Mouse (Mus musculus): ENCODE measurements around the gene Ubqln1. TPM values are rescaled to one million over a fixed set of nuclear protein-coding genes. Genes with fewer than 3 reads are reported as not detected.

Gene Ubqln1
- 10 to 100 TPM; 52.6 to 56.0 TPM for total RNA-seq (2021)
- long read RNA-seq, experiment 1, transcript Ubqln1-201 (11 exons, 3,686 nt) = minor isoform, 10 of 37 reads
- long read RNA-seq, experiment 1, transcript Ubqln1-202 (10 exons, 3,561 nt) = major isoform, 19 of 37 reads
- long read RNA-seq, experiment 1, partial matches to known transcripts = 3 of 37 reads
- long read RNA-seq, experiment 1, other reads (novel, unspliced or antisense) = 5 of 37 reads
- long read RNA-seq, experiment 2, transcript Ubqln1-202 (10 exons, 3,561 nt) = major isoform, 6 of 18 reads
- long read RNA-seq, experiment 2, partial matches to known transcripts = 1 of 18 reads
- long read RNA-seq, experiment 2, other reads (novel, unspliced or antisense) = 7 of 18 reads

DNA sequence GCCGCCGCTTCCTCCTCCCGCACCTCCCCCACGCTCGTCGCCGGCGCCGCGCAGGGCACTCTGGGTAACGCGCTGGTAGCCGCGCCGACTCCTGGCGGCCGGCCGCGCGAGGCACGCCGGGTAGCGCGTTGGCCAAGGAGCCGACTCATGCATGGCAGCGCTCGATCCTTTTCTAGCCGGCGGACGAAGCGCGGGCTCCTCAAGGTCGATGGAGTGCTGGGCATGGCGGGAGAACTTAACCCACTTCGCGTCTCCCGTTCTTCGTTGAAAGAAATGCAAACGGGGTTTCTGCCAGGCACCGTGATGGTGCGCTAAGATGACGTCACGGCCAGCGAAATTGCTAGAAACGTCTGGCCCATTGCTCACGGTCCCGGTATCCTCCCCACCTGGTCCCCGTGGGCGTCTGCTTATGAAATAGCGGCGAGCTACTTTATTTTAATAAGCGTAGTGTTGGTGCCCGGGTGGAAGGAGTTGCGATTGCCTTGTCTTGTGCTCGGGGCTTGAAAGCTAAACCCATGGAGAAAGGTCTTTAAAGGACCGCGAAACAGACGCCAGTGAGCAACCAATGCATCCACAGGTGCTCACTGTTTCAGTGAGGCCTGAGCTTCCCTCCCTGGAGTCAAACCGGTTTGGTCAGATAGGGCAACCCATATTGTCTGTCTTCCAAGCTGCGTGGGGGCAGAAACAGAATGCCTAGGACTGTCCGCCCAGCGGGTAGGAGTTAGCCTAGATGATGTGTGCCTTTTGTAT is at the start of gene Ubqln1:
Gene Ubqln1, minus strand, starts transcription at position 62 of the 750 bp plus-strand sequence.
- peak; percentile 92 for DNase-seq

DNA sequence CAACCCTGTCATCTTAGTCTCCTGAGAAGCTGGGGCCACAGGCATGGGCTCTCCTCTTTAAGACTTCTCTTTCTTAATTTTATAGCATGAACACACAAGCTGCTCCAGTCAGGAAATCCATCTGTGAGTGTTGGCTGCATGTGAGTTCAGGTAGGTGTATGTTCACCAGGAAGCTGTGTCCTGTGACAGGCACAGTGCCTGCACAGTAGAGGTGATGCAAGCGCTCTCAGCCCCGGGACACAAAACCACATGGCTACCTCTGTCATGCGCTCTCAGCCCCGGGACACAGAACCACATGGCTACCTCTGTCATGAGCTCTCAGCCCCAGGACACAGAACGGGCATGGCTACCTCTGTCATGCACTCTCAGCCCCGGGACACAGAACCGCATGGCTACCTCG is 48.1 kb upstream of the Ubqln1 start:
- DNase-seq = no peak

DNA sequence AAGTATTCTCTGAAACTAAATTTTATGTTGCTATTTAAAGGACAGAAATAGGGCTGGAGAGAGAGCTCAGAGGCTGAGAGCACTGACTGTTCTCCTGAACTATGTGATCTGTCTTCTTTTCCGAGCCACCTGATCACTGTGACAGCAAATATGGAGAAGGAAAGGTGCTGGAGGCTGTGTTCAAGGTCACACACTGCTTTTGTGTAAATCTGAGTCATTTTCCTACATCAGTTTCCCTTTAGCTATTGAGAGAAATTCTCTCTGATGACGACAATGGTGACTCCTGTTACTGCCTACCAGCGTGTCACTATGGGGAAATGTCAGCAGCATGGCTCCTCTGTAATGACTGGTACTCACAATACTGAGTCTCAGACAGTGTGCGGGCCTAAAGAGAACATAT is 46.2 kb upstream of the Ubqln1 start:
- DNase-seq = no peak

DNA sequence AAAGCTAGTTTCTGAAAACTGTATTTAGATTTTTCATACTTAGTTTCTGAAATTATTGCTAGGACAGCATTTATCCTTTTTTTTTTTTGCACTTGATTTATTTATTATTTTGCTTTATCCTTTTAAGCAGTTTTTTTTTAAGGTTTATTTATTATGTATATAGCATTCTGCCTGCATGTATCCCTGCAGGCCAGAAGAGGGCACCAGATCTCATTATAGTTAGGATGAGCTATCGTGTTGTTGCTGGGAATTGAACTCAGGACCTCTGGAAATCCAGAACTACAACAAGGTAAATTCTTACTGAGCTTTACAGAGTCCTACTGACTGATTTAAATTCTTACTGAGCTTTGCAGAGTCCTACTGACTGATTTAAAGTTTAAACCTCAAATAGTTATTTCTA is 37.8 kb upstream of the Ubqln1 start:
- DNase-seq = no peak

DNA sequence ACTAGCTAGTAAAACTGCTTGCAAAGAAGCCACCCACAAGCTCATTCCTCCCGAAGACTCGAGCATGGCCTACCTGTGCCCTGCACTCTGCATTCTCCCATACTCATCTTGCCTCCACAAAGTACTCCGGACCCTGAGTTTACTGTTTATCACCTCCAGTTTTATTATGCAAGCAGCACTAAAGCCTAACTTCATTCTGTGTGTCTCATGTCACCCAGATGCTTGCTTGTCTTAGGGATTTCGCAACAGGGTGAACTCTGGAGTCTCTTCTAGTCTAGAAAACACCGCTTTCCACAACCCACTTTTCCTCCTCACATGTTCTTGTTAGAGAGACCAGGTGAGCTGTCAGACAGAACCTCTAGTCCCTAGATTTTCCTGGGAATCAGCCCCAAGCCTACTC is 33.5 kb upstream of the Ubqln1 start:
- DNase-seq = no peak

DNA sequence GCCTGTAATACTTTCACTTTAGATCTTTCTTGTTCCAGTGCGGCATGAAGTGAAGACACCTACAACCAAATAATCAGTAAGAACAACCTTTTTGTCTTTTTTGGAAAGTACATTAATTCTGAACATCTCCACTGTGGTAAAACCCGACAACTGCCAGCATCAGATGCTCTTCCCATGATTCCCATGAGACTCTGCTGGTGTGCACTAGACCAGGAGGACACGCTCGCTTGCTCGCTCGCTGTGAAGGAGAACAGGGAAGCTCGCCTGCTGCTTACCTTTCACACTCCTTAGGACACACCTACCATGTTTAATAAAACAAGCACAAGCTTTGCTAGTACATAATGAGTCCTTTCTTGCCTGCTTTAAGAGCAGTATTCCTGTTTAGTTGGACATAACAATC is 21.1 kb upstream of the Ubqln1 start:
- DNase-seq = no peak

DNA sequence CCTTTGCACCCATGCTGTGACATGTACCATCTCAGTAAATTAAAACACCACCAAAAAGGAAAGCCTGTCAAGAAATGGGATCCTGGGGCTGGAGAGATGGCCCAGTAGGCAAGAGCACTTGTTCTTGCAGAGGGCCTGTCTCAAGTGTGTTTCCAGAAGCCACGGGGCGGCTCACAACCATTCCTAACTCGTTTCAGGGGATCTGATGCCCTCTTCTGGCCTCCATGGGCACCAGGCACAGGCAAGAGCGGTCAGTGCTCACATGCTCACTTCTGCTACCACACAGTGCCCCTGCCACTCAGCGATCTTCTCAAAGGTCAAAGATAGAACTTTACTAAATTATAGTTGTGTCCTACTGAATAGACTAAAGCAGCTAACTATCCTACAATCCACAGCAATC is 17.2 kb upstream of the Ubqln1 start:
- peak; percentile 44 to 47 for DNase-seq

DNA sequence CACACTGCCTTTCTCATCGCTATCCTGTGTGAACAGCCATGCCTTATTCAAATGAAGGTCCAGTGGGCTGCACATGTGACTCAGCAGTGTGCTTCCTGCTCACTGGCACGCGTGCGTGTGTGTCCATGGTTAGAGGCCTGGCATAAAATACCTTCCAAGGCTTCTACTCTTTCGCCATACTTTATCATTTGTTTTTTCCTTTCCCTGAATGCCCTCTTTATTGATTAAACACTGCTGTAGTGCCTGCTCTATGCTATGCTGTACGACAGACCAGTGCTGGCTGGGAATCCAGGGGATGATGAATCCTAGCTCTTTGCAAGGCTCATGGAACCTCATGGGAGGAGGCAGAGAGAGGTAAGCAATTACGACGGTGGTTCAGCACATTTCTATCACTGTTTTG is 16.6 kb upstream of the Ubqln1 start:
- DNase-seq = no peak

DNA sequence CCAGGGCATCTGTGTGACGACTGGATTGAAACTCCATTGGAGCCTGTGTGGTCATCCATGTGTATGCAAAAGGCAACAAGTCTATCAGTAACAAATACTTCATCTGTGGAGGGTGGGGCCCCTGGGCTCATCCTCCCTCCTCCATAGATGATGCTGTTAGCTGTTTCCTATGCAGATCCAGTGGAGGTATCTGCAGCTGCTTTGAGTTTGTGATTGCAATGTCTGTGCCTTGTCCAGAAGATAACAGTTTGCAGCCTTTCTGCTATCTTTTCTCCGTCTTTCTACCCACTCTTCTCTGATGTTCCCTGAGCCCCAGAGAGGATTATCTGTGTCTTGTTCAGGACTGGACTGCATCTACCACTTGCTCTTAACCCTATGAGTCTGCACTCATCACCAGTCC is 13.2 kb upstream of the Ubqln1 start:
- DNase-seq = no peak

DNA sequence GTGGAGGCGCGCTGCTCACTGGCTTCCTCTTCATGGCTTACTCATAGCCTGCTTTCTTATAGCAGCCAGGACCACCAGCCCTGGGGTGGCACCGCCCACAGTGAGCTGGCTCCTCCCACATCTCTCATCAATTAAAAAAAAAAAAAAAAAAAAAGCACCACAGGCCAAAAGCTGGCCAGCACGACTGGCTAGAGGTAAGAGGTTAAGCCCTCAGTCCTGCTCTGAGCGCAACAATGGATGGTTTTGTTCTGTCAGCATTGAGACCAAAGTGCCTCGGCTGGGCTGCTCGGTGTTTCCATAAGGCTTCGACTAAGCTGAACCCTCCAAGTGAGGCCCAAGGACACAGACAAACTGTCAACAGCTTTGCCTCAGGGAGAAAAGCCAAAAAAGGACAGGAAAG is 10.2 kb upstream of the Ubqln1 start:
- no peak for DNase-seq

DNA sequence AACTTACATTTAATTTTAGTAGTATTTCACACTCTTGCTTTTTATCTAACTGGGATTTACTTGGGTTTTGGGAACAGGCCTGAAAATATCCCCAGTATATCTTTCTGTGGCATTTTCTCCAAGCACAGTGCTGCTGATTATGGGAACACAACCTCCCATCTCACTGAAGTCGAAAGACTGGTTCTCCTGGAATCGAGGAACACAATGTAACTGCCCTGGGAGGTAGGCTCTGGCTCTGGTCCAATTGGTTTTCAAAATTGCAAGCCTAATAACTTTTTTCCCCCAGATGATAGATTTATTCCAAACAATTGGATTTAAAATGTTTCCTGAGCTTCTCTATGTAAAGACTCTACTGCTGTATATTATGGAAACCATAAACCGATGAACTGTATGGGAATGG is 4.8 kb upstream of the Ubqln1 start:
- no peak for DNase-seq

DNA sequence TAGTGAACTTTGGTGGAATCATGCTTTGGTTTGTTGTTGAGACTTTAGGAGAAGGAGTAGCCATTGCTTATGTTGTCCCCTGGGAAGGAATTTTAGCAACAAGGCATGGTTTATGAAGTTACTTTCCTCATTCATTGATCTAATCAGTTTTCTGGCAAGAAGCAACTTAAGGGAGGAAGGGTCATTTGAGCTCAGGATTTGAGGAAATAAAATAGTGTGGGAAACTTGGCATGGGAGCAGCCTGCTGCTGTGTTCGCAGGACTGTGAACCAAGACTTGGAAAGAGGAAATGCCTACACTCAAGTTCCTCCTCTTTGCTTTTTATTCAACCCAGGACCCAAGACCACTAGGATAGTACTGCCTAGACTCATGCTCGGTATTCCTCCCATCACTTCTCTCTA is 2.1 kb upstream of the Ubqln1 start:
- no peak for DNase-seq

DNA sequence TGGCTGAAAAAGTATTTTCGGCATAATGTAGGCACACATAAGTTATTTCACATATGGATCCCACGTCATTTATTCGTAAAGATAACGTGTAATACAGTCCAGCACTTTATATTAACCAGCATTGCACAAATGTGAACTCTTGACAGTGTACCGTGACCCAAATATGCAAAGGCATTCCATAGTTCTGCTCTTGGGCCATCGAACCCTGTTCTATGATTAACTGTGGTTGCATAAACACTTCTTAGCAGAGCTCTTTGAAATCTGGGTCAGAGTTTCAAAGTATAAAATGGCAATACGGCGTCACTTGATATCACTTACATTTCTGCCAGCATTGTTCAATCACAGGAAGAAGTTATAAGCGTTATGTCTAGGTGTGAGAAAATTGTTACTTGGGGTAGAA is 942 bp upstream of the Ubqln1 start:
- no peak for DNase-seq

DNA sequence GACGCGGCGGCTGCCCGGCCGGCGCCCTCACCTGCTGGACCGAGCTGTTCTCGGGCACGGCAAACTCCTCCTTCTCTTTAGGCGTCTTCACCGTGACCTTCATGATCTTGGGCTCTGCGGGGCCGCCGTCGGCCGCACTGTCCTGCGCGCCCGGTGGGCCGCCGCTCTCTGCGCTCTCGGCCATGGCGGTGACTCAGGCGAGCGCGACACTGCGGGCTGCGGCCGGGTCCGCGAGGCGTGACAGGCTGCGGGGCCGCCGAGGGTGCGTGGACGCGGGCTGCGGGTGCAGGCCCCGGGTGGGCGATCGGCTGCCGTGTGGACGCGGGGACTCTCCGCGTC is 231 bp downstream of the Ubqln1 start:
- DNase-seq = no peak

DNA sequence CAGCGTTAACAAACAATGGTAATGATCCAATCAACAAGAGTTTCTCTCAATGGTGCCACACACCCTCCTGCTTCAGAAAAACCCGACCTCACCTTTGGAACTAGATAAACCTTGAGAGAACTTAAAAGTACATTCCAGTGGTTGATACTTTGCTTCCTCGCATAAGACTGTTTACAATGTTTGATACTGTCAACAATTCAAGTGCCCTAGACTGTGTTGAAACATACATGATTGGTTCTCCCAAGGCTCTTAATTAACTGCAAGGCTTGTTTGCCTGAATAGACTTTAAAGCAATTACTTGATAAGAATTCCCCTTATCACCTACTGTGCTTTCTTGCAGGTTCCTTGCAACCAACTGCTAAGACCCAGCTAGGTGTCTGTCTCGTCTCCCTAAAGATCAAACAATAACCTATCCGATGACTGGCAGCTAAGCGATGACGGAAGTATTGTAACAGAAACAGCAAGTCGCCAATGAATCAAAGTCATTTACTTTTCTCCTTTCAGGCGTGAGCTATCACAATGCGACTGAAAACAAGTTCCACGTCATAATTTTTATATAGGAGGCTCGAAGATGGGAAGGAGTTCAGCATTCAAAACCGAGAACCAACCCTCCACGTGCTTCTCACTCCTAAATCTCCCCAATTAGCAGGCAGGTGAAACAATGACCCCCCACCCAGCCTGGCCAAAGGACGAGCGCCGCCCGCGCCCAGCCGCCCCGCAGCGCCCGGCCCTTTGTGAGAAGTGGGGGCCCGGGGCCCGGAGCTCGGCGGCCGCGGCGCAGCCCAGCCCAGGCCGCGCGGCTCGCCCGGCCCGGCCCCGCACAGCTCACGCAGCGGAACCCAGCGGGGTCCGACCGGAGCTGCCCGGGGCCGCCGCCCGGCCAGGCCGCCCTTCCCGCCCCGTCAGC is 854 bp downstream of the Ubqln1 start:
- peak; percentile 9 to 20 for DNase-seq

DNA sequence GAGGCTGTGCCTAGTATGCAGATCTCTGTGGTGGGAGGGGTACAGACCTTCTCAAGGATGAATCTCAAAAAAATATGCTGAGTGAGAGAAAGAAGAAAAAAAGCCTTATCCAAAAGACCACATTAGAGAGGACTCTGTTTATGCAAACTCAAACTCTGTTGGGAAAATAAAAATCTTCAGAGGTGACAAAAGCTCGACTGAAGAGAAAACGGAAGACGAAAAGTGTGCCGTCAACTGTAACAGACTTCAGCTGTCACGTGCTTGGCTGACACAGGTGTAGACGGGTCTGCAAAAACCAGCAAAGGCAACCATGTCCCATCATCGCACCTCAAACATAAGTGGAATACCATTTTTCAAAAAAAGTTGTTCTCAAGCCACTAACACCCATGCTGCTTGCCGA is 1.7 kb downstream of the Ubqln1 start:
- DNase-seq = no peak

DNA sequence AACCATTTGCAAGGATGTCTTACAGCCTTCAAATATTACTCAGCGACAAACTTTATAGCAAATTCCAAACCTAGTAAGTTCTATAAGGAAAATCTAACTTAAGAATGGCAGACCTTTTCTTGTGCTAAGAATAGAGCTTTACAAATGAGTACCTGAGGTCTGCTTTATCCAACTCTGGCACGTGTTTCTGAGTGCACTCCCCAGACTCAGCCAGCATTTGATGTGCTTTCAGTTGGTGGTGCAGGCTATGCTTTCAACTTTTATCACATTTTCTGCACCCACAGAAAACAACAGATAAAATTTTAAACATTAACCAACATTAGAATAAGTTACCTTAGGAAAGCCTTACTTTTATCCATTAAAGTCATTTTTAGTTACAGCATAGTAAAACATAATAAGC is 2.9 kb downstream of the Ubqln1 start:
- no peak for DNase-seq

DNA sequence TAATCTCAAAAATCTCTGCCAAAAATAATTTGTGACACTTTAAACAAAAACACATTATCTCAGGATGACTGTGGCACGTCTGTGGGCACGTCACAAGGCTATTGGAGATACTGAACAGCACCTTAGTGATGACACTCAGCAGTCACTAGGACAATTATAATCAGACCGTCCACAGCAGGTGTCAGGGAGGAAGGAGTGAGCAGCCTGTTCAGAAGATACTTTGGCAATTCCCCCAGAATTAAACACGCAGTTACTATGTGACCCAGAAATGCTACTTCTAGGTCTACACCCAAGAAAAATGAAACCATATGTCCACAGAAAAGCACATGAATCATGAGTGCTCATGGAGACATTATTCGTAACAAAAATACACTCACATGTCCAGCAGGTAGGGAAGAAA is 5.0 kb downstream of the Ubqln1 start:
- DNase-seq = no peak

DNA sequence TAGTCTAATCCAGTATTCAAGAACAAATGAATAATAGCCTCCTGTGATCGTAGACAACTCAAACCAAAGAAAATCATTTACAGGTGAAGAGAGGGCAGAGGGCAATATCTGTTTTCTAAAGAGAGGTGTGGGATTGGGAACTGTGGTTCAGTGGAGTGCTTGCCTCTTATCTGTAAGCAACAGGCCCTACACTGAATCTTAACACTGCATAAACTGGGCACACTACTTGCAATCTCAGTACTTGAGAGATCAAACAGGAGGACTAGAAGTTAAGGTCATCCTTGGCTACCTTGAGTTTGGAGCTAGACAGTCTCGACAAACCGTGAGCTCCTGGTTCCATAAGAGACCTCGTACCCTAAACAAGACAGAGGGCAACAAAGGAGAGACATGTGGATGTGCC is 9.4 kb downstream of the Ubqln1 start:
- no peak for DNase-seq

DNA sequence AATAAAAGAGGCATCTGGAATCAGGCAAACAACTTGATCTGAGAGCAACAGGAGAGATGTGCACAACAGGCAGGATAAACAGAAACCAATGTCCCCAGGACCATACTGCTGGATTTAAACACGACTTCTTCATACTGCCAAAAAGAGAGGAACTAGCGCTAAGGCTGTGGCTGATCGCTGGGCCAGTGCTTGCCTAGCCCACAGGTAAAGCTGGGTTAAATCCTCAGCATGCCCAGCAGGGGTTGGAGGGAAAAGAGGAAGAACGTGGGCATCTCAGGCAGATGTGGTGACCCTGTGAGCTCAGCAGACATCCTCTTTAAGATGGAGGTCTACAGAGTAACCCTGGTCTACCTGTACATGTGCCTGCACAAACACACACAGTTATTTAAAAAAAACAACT is 10.5 kb downstream of the Ubqln1 start:
- no peak for DNase-seq

DNA sequence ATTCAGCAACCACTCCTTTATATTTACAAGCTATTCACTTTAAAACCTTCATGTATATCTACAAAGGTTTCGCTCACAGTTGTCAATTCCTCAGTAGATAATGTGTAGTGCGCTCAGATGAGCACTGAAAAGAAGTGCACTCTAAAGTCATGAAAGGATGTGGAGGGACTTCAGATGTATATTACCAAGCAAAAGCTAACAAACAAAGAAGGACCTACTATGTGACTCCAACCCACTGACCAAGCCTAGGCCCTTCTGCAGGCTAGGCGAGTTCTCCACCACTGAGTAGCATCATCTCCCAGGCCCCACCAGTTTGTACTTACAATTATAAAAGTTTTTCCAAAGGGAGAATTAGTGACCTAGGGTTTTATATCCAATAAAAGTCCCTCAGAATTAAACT is 11.3 kb downstream of the Ubqln1 start:
- DNase-seq = no peak

DNA sequence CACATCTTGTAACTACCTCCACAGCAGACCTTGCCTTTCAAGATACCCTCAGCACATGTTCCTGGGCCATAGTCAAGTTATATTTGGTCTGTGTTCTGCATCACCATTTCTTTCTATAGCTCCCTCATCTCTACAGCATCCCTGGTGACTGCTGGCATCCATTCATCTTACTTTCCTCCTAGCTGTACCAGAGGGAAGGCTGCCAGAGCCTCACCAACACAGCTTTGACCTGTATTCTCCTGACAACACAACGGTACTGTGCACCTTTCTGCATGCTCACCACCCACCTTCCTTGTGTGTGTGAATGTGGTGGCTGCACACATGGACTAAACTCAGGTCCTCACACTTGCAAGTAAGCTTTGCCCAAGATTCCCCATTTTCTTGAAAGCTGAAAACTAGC is 12.6 kb downstream of the Ubqln1 start:
- no peak for DNase-seq

DNA sequence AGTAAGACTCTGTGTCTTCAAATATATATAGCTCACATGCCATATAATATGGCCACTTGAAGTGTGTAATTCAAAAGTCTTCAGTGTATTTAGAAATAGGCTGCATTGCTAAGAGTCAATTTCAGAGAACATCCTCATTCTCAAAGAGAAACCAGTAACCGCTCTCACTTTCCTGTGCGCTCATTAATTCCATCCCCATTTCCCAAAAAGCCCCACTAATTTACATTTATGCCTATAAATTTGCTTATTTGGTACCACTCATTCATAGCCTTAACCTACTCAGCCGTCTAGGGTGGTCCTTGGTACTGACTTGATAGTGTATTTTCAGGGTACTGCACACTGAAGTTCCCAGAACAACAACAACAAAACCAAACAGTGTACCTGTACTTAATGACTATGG is 13.5 kb downstream of the Ubqln1 start:
- DNase-seq = no peak
